8 mouse cellular contexts compared by ENCODE assay signal in genomic region chr6:72899781-72900681, GRCm38 (mm10). TPM values are rescaled to one million over a fixed set of nuclear protein-coding genes. Genes with fewer than 3 reads are reported as not detected.
DNase-seq lines count a peak whose midpoint lies in the region; ATAC-seq lines count a peak whose summit lies in the region.

Gene Kcmf1 (minus strand): TSS chr6:72899979.

- peak; percentile 48 for ATAC-seq in erythroblast, adult 5-6 weeks (replicated peaks; ENCODE audit: low FRiP score, poor library complexity, severe bottlenecking)
- peak; percentile 81 for ATAC-seq in heart, embryonic 11.5 days (replicated peaks; ENCODE audit: insufficient number of reproducible peaks, low FRiP score, low TSS enrichment)
- peak; percentile 87 for ATAC-seq in kidney, embryonic 15.5 days (replicated peaks; ENCODE audit: low FRiP score)
- ATAC-seq in liver, embryonic 11.5 days (replicated peaks; ENCODE audit: low FRiP score), result peak; percentile 77

- no peaks in the 10 kb centered on the region for H3K27me3 ChIP-seq in heart, embryonic 11.5 days (ENCODE audit: control insufficient read depth, insufficient read depth, low read length)
- H3K27me3 ChIP-seq in kidney, embryonic 15.5 days, result no peaks in the 10 kb centered on the region
- H3K27me3 ChIP-seq in liver, embryonic 11.5 days (replicated peaks; ENCODE audit: control insufficient read depth, insufficient read depth, low read length), result no peaks in the 10 kb centered on the region
- H3K27me3 ChIP-seq in splenic B cell, adult 2 months (ENCODE audit: control insufficient read depth, insufficient read depth, low read length, poor library complexity, severe bottlenecking), result no peaks in the 10 kb centered on the region

- peaks cover 28% of the 10 kb centered on the region for H3K4me1 ChIP-seq in heart, embryonic 11.5 days (ENCODE audit: control insufficient read depth, insufficient read depth, low read length)
- peaks cover 38% of the 10 kb centered on the region for H3K4me1 ChIP-seq in kidney, embryonic 15.5 days
- peaks cover 17% of the 10 kb centered on the region for H3K4me1 ChIP-seq in liver, embryonic 11.5 days (replicated peaks; ENCODE audit: control insufficient read depth, insufficient read depth, low read length)

- H3K4me3 ChIP-seq in heart, embryonic 11.5 days (ENCODE audit: low read depth, low read length), result peak within 1 kb of the TSS; percentile 98
- H3K4me3 ChIP-seq in kidney, embryonic 15.5 days (replicated peaks), result peak within 1 kb of the TSS; percentile 98
- H3K4me3 ChIP-seq in liver, embryonic 11.5 days (ENCODE audit: low read depth, low read length), result peak within 1 kb of the TSS; percentile 98

- peak within 1 kb of the TSS; percentile 100 for H3K27ac ChIP-seq in heart, embryonic 11.5 days (ENCODE audit: low read depth, low read length)
- peak within 1 kb of the TSS; percentile 99 for H3K27ac ChIP-seq in kidney, embryonic 15.5 days
- peak within 1 kb of the TSS; percentile 99 for H3K27ac ChIP-seq in liver, embryonic 11.5 days (ENCODE audit: low read depth, low read length)

- peak within 1 kb of the TSS; percentile 99 for H3K9ac ChIP-seq in heart, embryonic 11.5 days (ENCODE audit: low read depth, low read length)
- peak within 1 kb of the TSS; percentile 99 for H3K9ac ChIP-seq in kidney, embryonic 15.5 days
- H3K9ac ChIP-seq in liver, embryonic 11.5 days (ENCODE audit: low read depth, low read length), result peak within 1 kb of the TSS; percentile 99

- no peaks in the 10 kb centered on the region for H3K36me3 ChIP-seq in heart, embryonic 11.5 days (ENCODE audit: control insufficient read depth, insufficient read depth, low read length)
- peaks cover 6% of the 10 kb centered on the region; the same call in 1 of the 2 replicates for H3K36me3 ChIP-seq in kidney, embryonic 15.5 days
- no peaks in the 10 kb centered on the region for H3K36me3 ChIP-seq in liver, embryonic 11.5 days (ENCODE audit: control insufficient read depth, insufficient read depth, low read length)
- no peaks in the 10 kb centered on the region for H3K36me3 ChIP-seq in splenic B cell, adult 2 months (ENCODE audit: control insufficient read depth, insufficient read depth, low read length, poor library complexity, severe bottlenecking)

- H3K4me2 ChIP-seq in heart, embryonic 11.5 days, result peak within 1 kb of the TSS; percentile 76
- peak within 1 kb of the TSS; percentile 80 for H3K4me2 ChIP-seq in kidney, embryonic 15.5 days
- H3K4me2 ChIP-seq in liver, embryonic 11.5 days, result peak within 1 kb of the TSS; percentile 81

- under 1% methylated on average over 58 of the region's 113 CpGs for WGBS in heart, embryonic 11.5 days (ENCODE audit: insufficient replicate concordance)
- under 1% methylated on average over 109 of the region's 113 CpGs for WGBS in kidney, embryonic 15.5 days
- WGBS in liver, embryonic 11.5 days, result under 1% methylated on average over 64 of the region's 113 CpGs

- H3K9me3 ChIP-seq in heart, embryonic 11.5 days (replicated peaks; ENCODE audit: control insufficient read depth, low read length), result no peaks in the 10 kb centered on the region
- no peaks in the 10 kb centered on the region for H3K9me3 ChIP-seq in kidney, embryonic 15.5 days (replicated peaks)
- H3K9me3 ChIP-seq in liver, embryonic 11.5 days (ENCODE audit: control insufficient read depth, low read length), result no peaks in the 10 kb centered on the region

- peak; percentile 65 to 71 for DNase-seq in B cell, adult 2 months
- DNase-seq in brain, adult 2 months (ENCODE audit: low read depth, low spot score), result peak; percentile 79
- DNase-seq in liver, embryonic 11.5 days (ENCODE audit: low spot score), result peak; percentile 83
- DNase-seq in naive thymus-derived CD4-positive, alpha-beta T cell, adult 2 months (ENCODE audit: low read depth), result peak; percentile 73
- peak; percentile 60 for DNase-seq in splenic B cell, adult 2 months (ENCODE audit: low read depth, low spot score)

RNA-seq across cellular contexts. Expression of gene Kcmf1, which starts in this region (rescaled TPM):
- total RNA-seq in erythroblast, adult 5-6 weeks (2015; ENCODE audit: low replicate concordance), result 11.9 and 18.6 TPM in 2 replicates
- 36.5 and 36.7 TPM in 2 replicates for total RNA-seq in erythroblast, adult 5-6 weeks (2017; ENCODE audit: low replicate concordance)
- polyA plus RNA-seq in heart, embryonic 11.5 days (2014; fragmentation: Nextera tagmentation; extraction: Ambion mirVana), result 44.7 and 46.1 TPM in 2 replicates
- 33.1 and 36.6 TPM in 2 replicates for polyA plus RNA-seq in kidney, embryonic 15.5 days (2015; fragmentation: Nextera tagmentation; extraction: Ambion mirVana)
- 40.6 and 46.8 TPM in 2 replicates for polyA plus RNA-seq in liver, embryonic 11.5 days (2014; fragmentation: Nextera tagmentation; extraction: Ambion mirVana)

Comparison
In these comparisons a context has a peak if more than half of its experiments do, and no peak if none do; other contexts are left out.
1. Peak in every context shown above with its lines: DNase-seq, ATAC-seq, H3K4me3 ChIP-seq and H3K27ac ChIP-seq.